Mouse (Mus musculus) small intestine, adult 2 months (tissue): ENCODE measurements around the gene Rictor.

ENCODE experiments used
- CTCF ChIP-seq: fragments of 200-500 bp; IDR thresholded peaks from 2 replicates; pipeline ENCODE4 v1.5.1; 2012; ENCODE audit warnings: low read depth, mild to moderate bottlenecking, control low read depth, inconsistent platforms, low read length, moderate library complexity, mixed read lengths; ENCODE audit not compliant: insufficient replicate concordance, insufficient read length; ENCODE audit errors: extremely low read depth
- POLR2A ChIP-seq: fragments of 200-500 bp; IDR thresholded peaks from 2 replicates; pipeline ENCODE4 v1.6.1; 2012; ENCODE audit warnings: low read depth, mild to moderate bottlenecking, control low read depth, inconsistent platforms, low read length, moderate library complexity

DNA sequence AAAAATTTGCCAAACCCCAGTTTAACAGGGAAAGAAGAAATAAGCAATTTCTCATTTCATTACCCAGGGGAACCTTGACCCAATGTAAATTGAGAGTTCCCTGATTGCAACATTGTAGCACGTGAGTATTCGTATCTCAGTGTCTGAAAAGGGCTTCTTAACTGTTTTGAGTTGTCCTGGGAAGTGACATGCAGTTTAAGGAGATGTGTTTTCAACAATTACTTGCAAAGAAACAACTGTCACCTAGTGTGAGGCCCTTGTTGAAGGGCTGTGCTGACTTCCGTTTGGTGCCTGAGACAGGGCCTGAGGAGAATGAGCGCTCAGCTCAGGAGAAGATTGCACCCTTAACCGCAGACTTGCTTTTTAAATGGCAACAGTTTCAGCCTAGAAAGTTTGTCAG is 24.9 kb downstream of the Rictor start:
- TF ChIP-seq CTCF: no peak
- TF ChIP-seq POLR2A: no peak
